ENCODE assay signal across 17 mouse cellular contexts in the genomic region with DNA sequence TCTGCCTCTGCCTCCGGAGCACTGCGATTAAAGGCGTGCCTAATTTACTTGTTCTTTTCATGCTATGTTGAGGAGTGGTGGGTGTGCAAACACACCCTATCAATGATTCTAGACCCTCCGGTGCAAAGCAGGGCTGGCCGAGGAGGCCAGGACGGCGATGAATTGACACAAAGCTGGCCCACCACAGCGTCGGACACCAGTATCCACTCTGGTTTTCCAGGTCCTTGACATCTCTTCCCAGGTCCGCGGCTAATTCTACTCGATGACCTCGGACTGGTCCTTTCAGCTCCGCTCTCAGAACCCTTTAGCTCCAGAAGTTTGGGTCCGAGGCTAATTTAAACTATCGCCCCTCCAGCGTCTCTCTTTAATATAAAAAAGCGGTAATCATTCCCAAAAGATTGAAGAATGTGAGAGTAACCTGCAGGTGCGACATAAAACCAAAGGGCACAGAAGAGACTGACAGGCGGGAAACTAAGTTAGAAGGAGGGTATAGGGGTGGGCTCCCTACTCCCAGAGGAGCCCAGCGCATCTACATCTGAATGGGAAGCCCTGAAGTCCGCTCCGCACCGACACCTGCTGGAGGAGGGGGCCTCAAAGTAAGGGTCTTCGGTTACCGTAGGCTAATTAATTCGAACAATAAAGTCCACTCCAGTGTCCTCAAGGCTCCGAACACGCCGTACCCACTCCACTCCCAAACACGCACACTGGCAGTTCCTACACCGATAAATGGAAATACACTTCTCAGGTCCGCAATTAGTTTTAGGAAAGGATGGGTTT. TPM values are rescaled to one million over a fixed set of nuclear protein-coding genes. Genes with fewer than 3 reads are reported as not detected.
A peak's percentile ranks its signal among the peaks of the same experiment; 100 is the strongest.
DNase-seq lines count a peak whose midpoint lies in the region; ATAC-seq and TF ChIP-seq lines count a peak whose summit lies in the region.
"Had no signal": no experiment of that assay in that cellular context is flagged by ENCODE, and none has a peak within 500 bp of the region (broad histone marks: within the 10 kb centered on the region; RNA-seq: fewer than 3 reads in every experiment).

No protein-coding gene starts in this region.

- H3K4me2 ChIP-seq in kidney, embryonic 15.5 days = peak overlapping the region; percentile 88
- H3K4me2 ChIP-seq in forebrain, embryonic 14.5 days (ENCODE audit: low read length) = no peak overlapping the region

- no peaks in the 10 kb centered on the region for H3K79me2 ChIP-seq in heart, adult 2 months (replicated peaks; ENCODE audit: control insufficient read depth, insufficient read depth, low read length)

- H3K9me3 ChIP-seq in kidney, embryonic 15.5 days (replicated peaks) = no peaks in the 10 kb centered on the region
- no peaks in the 10 kb centered on the region for H3K9me3 ChIP-seq in ES-Bruce4 (replicated peaks; ENCODE audit: control insufficient read depth, insufficient read depth, low read length, poor library complexity, severe bottlenecking)
- no peaks in the 10 kb centered on the region for H3K9me3 ChIP-seq in forebrain, embryonic 14.5 days (replicated peaks; ENCODE audit: control insufficient read depth, low read length)
- H3K9me3 ChIP-seq: heart, embryonic 15.5 days had no signal

- no peak overlapping the region for H3K9ac ChIP-seq in kidney, embryonic 15.5 days
- H3K9ac ChIP-seq in ES-Bruce4 (ENCODE audit: low read depth, poor library complexity, severe bottlenecking) = no peak overlapping the region
- no peak overlapping the region for H3K9ac ChIP-seq in forebrain, embryonic 14.5 days (ENCODE audit: low read length)
- H3K9ac ChIP-seq in heart, adult 2 months (ENCODE audit: low read depth, low read length) = no peak overlapping the region
- H3K9ac ChIP-seq: heart, embryonic 15.5 days had no signal

- ATAC-seq in kidney, embryonic 15.5 days (replicated peaks; ENCODE audit: low FRiP score) = no peak
- peak; percentile 20; the same call in 1 of the 2 replicates for ATAC-seq in forebrain, embryonic 14.5 days

- H3K4me1 ChIP-seq in kidney, embryonic 15.5 days = peaks cover 35% of the 10 kb centered on the region
- no peaks in the 10 kb centered on the region for H3K4me1 ChIP-seq in ES-Bruce4 (ENCODE audit: control insufficient read depth, insufficient read depth, low read length)
- H3K4me1 ChIP-seq in forebrain, embryonic 14.5 days (ENCODE audit: control insufficient read depth, insufficient read depth, low read length) = 0 out of 2 replicates have a peak, but pooled peaks cover 2% of the 10 kb centered on the region
- H3K4me1 ChIP-seq in heart, adult 2 months (ENCODE audit: control insufficient read depth, insufficient read depth, low read length) = 0 out of 2 replicates have a peak, but pooled peaks cover 1% of the 10 kb centered on the region

- intact Hi-C loops in gastrocnemius, postnatal 14 days (cut with DNase I; ENCODE audit: low total_unique reads) = no loop called here
- intact Hi-C loops in heart, adult 2 months (cut with DNase I) = no loop called here

- H3K27ac ChIP-seq in kidney, embryonic 15.5 days = no peak overlapping the region
- no peak overlapping the region for H3K27ac ChIP-seq in ES-Bruce4 (ENCODE audit: insufficient read depth, low read length)
- H3K27ac ChIP-seq in forebrain, embryonic 14.5 days (ENCODE audit: low read depth, low read length) = no peak overlapping the region
- no peak overlapping the region for H3K27ac ChIP-seq in heart, adult 2 months
- H3K27ac ChIP-seq: heart, embryonic 15.5 days; macrophage had no signal

- peaks cover 94% of the 10 kb centered on the region for H3K27me3 ChIP-seq in kidney, embryonic 15.5 days
- peaks cover 43% of the 10 kb centered on the region for H3K27me3 ChIP-seq in ES-Bruce4 (ENCODE audit: control insufficient read depth, insufficient read depth, low read length, poor library complexity, severe bottlenecking)
- H3K27me3 ChIP-seq in forebrain, embryonic 14.5 days (replicated peaks; ENCODE audit: control insufficient read depth, insufficient read depth, low read length) = peaks cover 85% of the 10 kb centered on the region
- peaks cover 28% of the 10 kb centered on the region for H3K27me3 ChIP-seq in heart, adult 2 months (ENCODE audit: control insufficient read depth, insufficient read depth, low read length)

- TF ChIP-seq POLR2A in ES-Bruce4 (IDR thresholded peaks at IDR 0.05; ENCODE audit: insufficient read depth, low read length) = no peak
- TF ChIP-seq POLR2A in heart, adult 2 months (IDR thresholded peaks at IDR 0.05; ENCODE audit: insufficient read depth, low read depth, low read length) = no peak

- TF ChIP-seq EP300 in ES-Bruce4 (IDR thresholded peaks at IDR 0.05; ENCODE audit: insufficient read depth, low read depth, low read length) = no peak
- TF ChIP-seq EP300 in heart, adult 2 months (IDR thresholded peaks at IDR 0.05; ENCODE audit: insufficient read depth, low read depth, low read length) = no peak

- WGBS in kidney, embryonic 15.5 days = 8% methylated on average over 33 of the region's 33 CpGs
- whole genome bisulfite sequencing in forebrain, embryonic 14.5 days = under 1% methylated on average over 33 of the region's 33 CpGs
- WGBS in heart, adult 2 months = 8% methylated on average over 33 of the region's 33 CpGs

- peak; percentile 34 for TF ChIP-seq CTCF in ES-Bruce4 (IDR thresholded peaks at IDR 0.05; ENCODE audit: low read depth, low read length)
- no peak for TF ChIP-seq CTCF in heart, adult 2 months (IDR thresholded peaks at IDR 0.05)

- no peak for DNase-seq in kidney, adult 8-10 months
- peak; percentile 31 for DNase-seq in ZHBTc4 (ENCODE audit: low read depth, low spot score)
- no peak for DNase-seq in forebrain, embryonic 14.5 days (ENCODE audit: low spot score)
- DNase-seq in gastrocnemius, postnatal 14 days = no peak
- no peak for DNase-seq in heart, adult 2 months
- DNase-seq in gastrocnemius, adult 18-20 months (ENCODE audit: low spot score) = no peak
- DNase-seq: adrenal gland, postnatal 14 days; gastrocnemius, postnatal 36 days had no signal

- H3K4me3 ChIP-seq in kidney, embryonic 15.5 days (replicated peaks) = peak overlapping the region; percentile 49
- no peak overlapping the region for H3K4me3 ChIP-seq in ES-Bruce4 (ENCODE audit: low read depth, low read length)
- H3K4me3 ChIP-seq in forebrain, embryonic 14.5 days (ENCODE audit: low read depth, low read length) = no peak overlapping the region
- no peak overlapping the region for H3K4me3 ChIP-seq in heart, adult 2 months
- H3K4me3 ChIP-seq: myocyte had no signal

- H3K36me3 ChIP-seq in kidney, embryonic 15.5 days = no peaks in the 10 kb centered on the region
- H3K36me3 ChIP-seq in ES-Bruce4 (ENCODE audit: control insufficient read depth, insufficient read depth, low read length, poor library complexity, severe bottlenecking) = no peaks in the 10 kb centered on the region
- no peaks in the 10 kb centered on the region for H3K36me3 ChIP-seq in forebrain, embryonic 14.5 days (ENCODE audit: control insufficient read depth, insufficient read depth, low read length)
- H3K36me3 ChIP-seq in heart, adult 2 months (ENCODE audit: control insufficient read depth, insufficient read depth, low read length) = no peaks in the 10 kb centered on the region
- H3K36me3 ChIP-seq: heart, embryonic 15.5 days had no signal

RNA-seq across cellular contexts. Expression of a gene that starts 7.6 kb away (rescaled TPM):
- polyA plus RNA-seq in kidney, embryonic 15.5 days (2015; fragmentation: Nextera tagmentation; extraction: Ambion mirVana) = 5.2 and 5.5 TPM in 2 replicates
- polyA plus RNA-seq in ES-Bruce4 (2011; ENCODE audit: insufficient read depth, insufficient read length, low read depth, missing spikeins) = not detected in 2 replicates
- polyA plus RNA-seq in forebrain, embryonic 14.5 days (2014; fragmentation: Nextera tagmentation; extraction: Ambion mirVana) = 0.27 and 0.38 TPM in 2 replicates
- total RNA-seq in gastrocnemius, postnatal 14 days (2021) = under 1 TPM; 0.42 to 0.72 TPM
- total RNA-seq in heart, adult 2 months (2021) = under 1 TPM; 0.16 to 0.32 TPM
- 0.14 and 0.15 TPM in 2 replicates for polyA plus RNA-seq in heart, adult 2 months (2012; rRNA removed)
- under 1 TPM in 1 of 2 experiments, not detected in 1; 0.24 TPM for total RNA-seq in gastrocnemius, adult 18-20 months (2021)
- polyA plus RNA-seq: heart, embryonic 15.5 days; liver, embryonic 16.5 days had no signal

RNA-seq across cellular contexts. Expression of a gene that starts 24.8 kb away (rescaled TPM):
- polyA plus RNA-seq in kidney, embryonic 15.5 days (2015; fragmentation: Nextera tagmentation; extraction: Ambion mirVana) = not detected in 2 replicates
- not detected in 2 replicates for polyA plus RNA-seq in ES-Bruce4 (2011; ENCODE audit: insufficient read depth, insufficient read length, low read depth, missing spikeins)
- polyA plus RNA-seq in forebrain, embryonic 14.5 days (2014; fragmentation: Nextera tagmentation; extraction: Ambion mirVana) = not detected in 2 replicates
- total RNA-seq in gastrocnemius, postnatal 14 days (2021) = not detected
- not detected for total RNA-seq in heart, adult 2 months (2021)
- polyA plus RNA-seq in heart, adult 2 months (2012; rRNA removed) = not detected in 2 replicates
- total RNA-seq in gastrocnemius, adult 18-20 months (2021) = not detected
- total RNA-seq: adrenal gland, postnatal 14 days; CH12.LX; gastrocnemius, postnatal 36 days; left cerebral cortex, postnatal 14 days had no signal
- polyA plus RNA-seq: heart, embryonic 15.5 days; liver, embryonic 16.5 days; macrophage; myocyte; spleen, adult 2 months had no signal
